Mouse (Mus musculus) liver, embryonic 12.5 days (tissue): ENCODE measurements at regions not wholly inside any gene's neighbourhood (a gene's known extent, or its start where the extent isn't known, plus 50 kb on each side); places are given as distances from the start of the nearest gene placed in this dataset.

Source experiments
- ATAC-seq: fragments of 200-750 bp; cut with Nextera tagmentation; 2 replicates; pipeline ENCODE4 v1.8.0; 2017; ENCODE audit warnings: moderate number of reproducible peaks, mild to moderate bottlenecking, moderate library complexity
- H3K27ac ChIP-seq: fragments of 300-500 bp; sonication (generic); 2 replicates; pipeline ENCODE4 v1.5.1; 2016; ENCODE audit warnings: mild to moderate bottlenecking
- H3K27me3 ChIP-seq: fragments of 300-500 bp; sonication (generic); replicated peaks from 2 replicates; pipeline ENCODE4 v1.6.1; 2016; ENCODE audit warnings: mild to moderate bottlenecking, moderate library complexity
- H3K36me3 ChIP-seq: fragments of 300-500 bp; sonication (generic); 2 replicates; pipeline ENCODE4 v1.6.1; 2016; ENCODE audit warnings: mild to moderate bottlenecking, moderate library complexity
- H3K4me1 ChIP-seq: fragments of 300-500 bp; sonication (generic); 2 replicates; pipeline ENCODE4 v1.6.1; 2016
- H3K4me2 ChIP-seq: fragments of 300-500 bp; sonication (generic); 2 replicates; pipeline ENCODE4 v1.6.1; 2016; ENCODE audit warnings: mild to moderate bottlenecking, moderate library complexity
- H3K4me3 ChIP-seq: fragments of 300-500 bp; sonication (generic); 2 replicates; pipeline ENCODE4 v1.5.1; 2016; ENCODE audit warnings: mild to moderate bottlenecking, moderate library complexity
- H3K9ac ChIP-seq: fragments of 300-500 bp; sonication (generic); 2 replicates; pipeline ENCODE4 v1.6.1; 2016; ENCODE audit warnings: mild to moderate bottlenecking, moderate library complexity
- H3K9me3 ChIP-seq: fragments of 300-500 bp; sonication (generic); replicated peaks from 2 replicates; pipeline ENCODE4 v1.6.1; 2016; ENCODE audit warnings: mild to moderate bottlenecking, moderate library complexity
- WGBS: fragments of 180-500 bp; shearing (Covaris S2); methylation state at CpG from one replicate; pipeline ENCODE4 v1.1.7; 2016; ENCODE audit not compliant: insufficient replicate concordance; 5-methylcytosine and 5-hydroxymethylcytosine counted together

- Histone ChIP-seq H3K4me1 (no peaks in the 10 kb centered on the region), H3K36me3 (no peaks in the 10 kb centered on the region)
Observed at GRCm38 (mm10) chr8:26298066-26298804, 178.9 kb downstream of the Gm45692 start.

DNA sequence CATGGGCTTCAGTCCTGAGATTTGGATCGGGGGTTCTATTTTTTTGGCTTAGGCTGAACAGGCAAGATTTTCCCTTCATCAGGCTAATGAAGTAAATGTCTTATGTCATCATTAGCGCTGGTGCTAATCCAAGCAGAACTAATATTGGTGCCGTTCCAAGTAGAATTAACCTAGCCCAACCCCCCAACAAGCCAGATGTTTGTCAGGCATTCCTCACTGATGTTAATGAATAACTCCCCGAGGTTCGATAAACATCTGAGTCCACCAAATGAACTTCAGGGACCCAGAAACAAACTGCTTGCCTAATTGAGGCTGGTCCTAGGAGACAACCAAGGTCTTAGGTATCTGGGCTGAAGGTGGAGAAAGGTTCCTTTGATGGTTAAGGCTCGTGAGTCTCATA, 180.9 kb downstream of the Gm45692 start:
- H3K27me3 ChIP-seq, result no peaks in the 10 kb centered on the region
- H3K9me3 ChIP-seq, result no peaks in the 10 kb centered on the region
- no peak for ATAC-seq
- 52% methylated on average over 6 of the region's 6 CpGs for WGBS
- no peak overlapping the region for H3K4me3 ChIP-seq
- no peak overlapping the region for H3K9ac ChIP-seq
- H3K4me1 ChIP-seq, result no peaks in the 10 kb centered on the region
- H3K36me3 ChIP-seq, result no peaks in the 10 kb centered on the region
- no peak overlapping the region for H3K27ac ChIP-seq
- H3K4me2 ChIP-seq, result 0 out of 2 replicates have a peak overlapping the region, but pooled peaks have one; percentile 2

More at GRCm38 (mm10) chr8:26298066-26298804, 178.9 kb downstream of the Gm45692 start:
- Histone ChIP-seq H3K9ac (no peak overlapping the region), H3K4me2 (no peak overlapping the region), H3K27me3 (no peaks in the 10 kb centered on the region), H3K4me3 (no peak overlapping the region), H3K27ac (no peak overlapping the region), H3K9me3 (no peaks in the 10 kb centered on the region)
- 69% methylated on average over 10 of the region's 10 CpGs for WGBS
- no peak for ATAC-seq

- Histone ChIP-seq H3K27ac (no peak overlapping the region), H3K4me3 (no peak overlapping the region), H3K9ac (no peak overlapping the region), H3K4me2 (no peak overlapping the region), H3K4me1 (no peaks in the 10 kb centered on the region), H3K36me3 (no peaks in the 10 kb centered on the region), H3K27me3 (no peaks in the 10 kb centered on the region), H3K9me3 (no peaks in the 10 kb centered on the region)
- WGBS, result 59% methylated on average over 4 of the region's 4 CpGs
- ATAC-seq, result no peak
Observed at GRCm38 (mm10) chr8:26301961-26302360, 182.6 kb downstream of the Gm45692 start.

GRCm38 (mm10) chr8:26304566-26304965, 185.2 kb downstream of the Gm45692 start:
- WGBS, result 65% methylated on average over 6 of the region's 6 CpGs
- H3K27me3 ChIP-seq, result no peaks in the 10 kb centered on the region
- H3K9me3 ChIP-seq, result no peaks in the 10 kb centered on the region
- no peak for ATAC-seq
- H3K9ac ChIP-seq, result no peak overlapping the region
- H3K4me2 ChIP-seq, result no peak overlapping the region
- no peak overlapping the region for H3K4me3 ChIP-seq
- H3K27ac ChIP-seq, result no peak overlapping the region
- 0 out of 2 replicates have a peak, but pooled peaks cover 4% of the 10 kb centered on the region for H3K4me1 ChIP-seq
- no peaks in the 10 kb centered on the region for H3K36me3 ChIP-seq

GRCm38 (mm10) chr8:26305061-26305879, 185.9 kb downstream of the Gm45692 start:
- H3K36me3 ChIP-seq, result no peaks in the 10 kb centered on the region
- WGBS, result 67% methylated on average over 18 of the region's 18 CpGs
- H3K27me3 ChIP-seq, result no peaks in the 10 kb centered on the region
- 0 out of 2 replicates have a peak, but pooled peaks cover 4% of the 10 kb centered on the region for H3K4me1 ChIP-seq
- H3K9me3 ChIP-seq, result no peaks in the 10 kb centered on the region
- H3K9ac ChIP-seq, result no peak overlapping the region
- H3K4me2 ChIP-seq, result no peak overlapping the region
- no peak overlapping the region for H3K27ac ChIP-seq
- no peak for ATAC-seq
- H3K4me3 ChIP-seq, result no peak overlapping the region

GRCm38 (mm10) chr8:26308121-26308641, 188.8 kb downstream of the Gm45692 start:
- no peak overlapping the region for H3K4me2 ChIP-seq
- WGBS, result 65% methylated on average over 15 of the region's 15 CpGs
- 0 out of 2 replicates have a peak, but pooled peaks cover 4% of the 10 kb centered on the region for H3K4me1 ChIP-seq
- no peak overlapping the region for H3K27ac ChIP-seq
- ATAC-seq, result no peak
- no peaks in the 10 kb centered on the region for H3K9me3 ChIP-seq
- H3K36me3 ChIP-seq, result no peaks in the 10 kb centered on the region
- H3K9ac ChIP-seq, result no peak overlapping the region
- no peak overlapping the region for H3K4me3 ChIP-seq
- no peaks in the 10 kb centered on the region for H3K27me3 ChIP-seq

DNA sequence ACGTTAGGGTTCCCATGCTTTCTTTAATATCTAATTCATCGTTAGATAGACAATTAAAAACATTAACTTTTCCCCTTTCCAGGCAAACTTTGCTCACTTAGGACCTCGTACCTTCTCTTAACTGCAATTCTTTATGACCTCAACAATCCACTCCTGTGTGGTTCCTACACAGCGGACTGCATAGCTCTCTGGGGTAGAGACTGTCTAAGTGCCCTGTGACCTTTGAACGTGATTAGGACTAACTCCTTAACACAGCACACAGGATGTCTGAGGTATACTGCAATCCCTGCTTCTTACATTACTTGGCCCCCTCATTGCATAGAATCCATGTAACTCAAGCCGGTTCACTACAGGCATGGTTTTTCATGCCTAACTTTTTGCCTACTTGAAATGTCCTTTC, 190.4 kb downstream of the Gm45692 start:
- Histone ChIP-seq H3K27ac (no peak overlapping the region), H3K9ac (no peak overlapping the region), H3K27me3 (no peaks in the 10 kb centered on the region), H3K9me3 (no peaks in the 10 kb centered on the region), H3K4me2 (no peak overlapping the region), H3K36me3 (no peaks in the 10 kb centered on the region), H3K4me3 (no peak overlapping the region), H3K4me1 (0 out of 2 replicates have a peak, but pooled peaks cover 4% of the 10 kb centered on the region)
- WGBS, result 69% methylated on average over 6 of the region's 6 CpGs
- no peak for ATAC-seq

GRCm38 (mm10) chr8:26323606-26324350, 204.4 kb downstream of the Gm45692 start:
- no peaks in the 10 kb centered on the region for H3K36me3 ChIP-seq
- H3K4me1 ChIP-seq, result no peaks in the 10 kb centered on the region
- no peak for ATAC-seq
- H3K27me3 ChIP-seq, result no peaks in the 10 kb centered on the region
- H3K4me3 ChIP-seq, result no peak overlapping the region
- H3K9ac ChIP-seq, result no peak overlapping the region
- no peaks in the 10 kb centered on the region for H3K9me3 ChIP-seq
- no peak overlapping the region for H3K27ac ChIP-seq
- H3K4me2 ChIP-seq, result no peak overlapping the region
- 77% methylated on average over 12 of the region's 12 CpGs for WGBS

DNA sequence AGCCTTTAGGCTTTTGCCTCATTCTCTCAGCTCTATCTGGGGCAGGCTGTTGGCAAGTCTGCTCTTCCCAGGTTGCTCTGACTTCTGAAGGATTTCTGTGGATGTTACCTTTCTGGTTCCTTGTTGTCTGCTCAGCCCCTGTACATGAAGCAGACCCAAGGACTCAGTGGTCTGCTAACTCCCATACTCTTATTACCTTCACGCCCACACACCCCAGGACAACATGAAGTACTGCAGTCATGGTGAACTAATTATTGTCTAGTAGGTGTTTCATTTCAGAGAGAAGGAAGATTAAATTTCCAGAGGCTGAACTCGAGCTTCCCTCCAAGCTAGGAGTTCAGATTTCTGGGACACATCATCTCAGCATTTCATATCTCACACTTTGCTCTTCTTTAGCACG, 205.3 kb downstream of the Gm45692 start:
- H3K27ac ChIP-seq, result no peak overlapping the region
- H3K36me3 ChIP-seq, result no peaks in the 10 kb centered on the region
- ATAC-seq, result no peak
- H3K27me3 ChIP-seq, result no peaks in the 10 kb centered on the region
- no peaks in the 10 kb centered on the region for H3K4me1 ChIP-seq
- no peak overlapping the region for H3K4me3 ChIP-seq
- no peak overlapping the region for H3K4me2 ChIP-seq
- no peak overlapping the region for H3K9ac ChIP-seq
- H3K9me3 ChIP-seq, result no peaks in the 10 kb centered on the region
- 57% methylated on average over 3 of the region's 3 CpGs for WGBS

DNA sequence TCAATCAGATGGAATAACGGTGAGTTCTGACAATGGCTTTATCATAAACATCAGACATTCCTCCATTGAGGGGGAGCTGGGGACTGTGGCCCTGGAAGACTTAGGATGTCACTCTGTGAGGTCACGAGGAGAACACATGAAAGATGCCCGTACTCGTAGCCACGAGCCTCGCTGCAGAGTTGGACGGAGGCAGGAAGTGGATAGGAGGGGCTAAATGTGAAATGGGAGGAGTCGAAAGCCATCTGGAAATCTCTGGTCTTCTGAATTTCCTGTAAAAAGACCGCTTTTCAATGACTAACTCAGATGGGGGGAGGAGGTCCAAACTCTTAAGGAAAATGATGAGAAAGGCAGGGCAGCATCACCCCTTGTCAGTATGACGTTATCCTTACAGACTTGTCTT, 210.5 kb downstream of the Gm45692 start:
- no peaks in the 10 kb centered on the region for H3K9me3 ChIP-seq
- no peaks in the 10 kb centered on the region for H3K27me3 ChIP-seq
- H3K4me3 ChIP-seq, result no peak overlapping the region
- no peak overlapping the region for H3K9ac ChIP-seq
- no peak overlapping the region for H3K4me2 ChIP-seq
- no peak overlapping the region for H3K27ac ChIP-seq
- no peak for ATAC-seq
- no peaks in the 10 kb centered on the region for H3K4me1 ChIP-seq
- no peaks in the 10 kb centered on the region for H3K36me3 ChIP-seq
- 40% methylated on average over 10 of the region's 10 CpGs for WGBS

- H3K4me1 ChIP-seq, result no peaks in the 10 kb centered on the region
- H3K27ac ChIP-seq, result no peak overlapping the region
- H3K9me3 ChIP-seq, result no peaks in the 10 kb centered on the region
- WGBS, result 75% methylated on average over 5 of the region's 5 CpGs
- H3K4me2 ChIP-seq, result no peak overlapping the region
- ATAC-seq, result no peak
- no peak overlapping the region for H3K4me3 ChIP-seq
- no peak overlapping the region for H3K9ac ChIP-seq
- 0 out of 2 replicates have a peak, but pooled peaks cover 3% of the 10 kb centered on the region for H3K27me3 ChIP-seq
- no peaks in the 10 kb centered on the region for H3K36me3 ChIP-seq
Observed at GRCm38 (mm10) chr8:26336906-26337650, 217.7 kb downstream of the Gm45692 start.
